Mouse (Mus musculus) midbrain, embryonic 14.5 days (tissue): ENCODE results near the gene Tbcel. TPM values are rescaled to one million over a fixed set of nuclear protein-coding genes. Genes with fewer than 3 reads are reported as not detected.

Experiments used
- ATAC-seq: fragments of 200-750 bp; cut with Nextera tagmentation; 2 replicates; pipeline ENCODE4 v1.8.0; 2017; ENCODE audit warnings: moderate number of reproducible peaks, moderate library complexity; ENCODE audit not compliant: low FRiP score, low TSS enrichment
- DNase-seq: peaks from one replicate; pipeline ENCODE4 v3.0.0-alpha.2; 2015
- H3K27ac ChIP-seq: fragments of 300-500 bp; sonication (generic); replicated peaks from 2 replicates; pipeline ENCODE4 v1.5.1; 2014; ENCODE audit warnings: mild to moderate bottlenecking, low read depth, low read length, moderate library complexity
- H3K27me3 ChIP-seq: fragments of 300-500 bp; sonication (generic); 2 replicates; pipeline ENCODE4 v1.6.1; 2014; ENCODE audit warnings: low read length, control low read depth, mixed read lengths; ENCODE audit not compliant: control insufficient read depth, insufficient read depth
- H3K36me3 ChIP-seq: fragments of 300-500 bp; sonication (generic); 2 replicates; pipeline ENCODE4 v1.6.1; 2014; ENCODE audit warnings: low read length, control low read depth; ENCODE audit not compliant: control insufficient read depth, insufficient read depth
- H3K4me1 ChIP-seq: fragments of 300-500 bp; sonication (generic); 2 replicates; pipeline ENCODE4 v1.6.1; 2014; ENCODE audit warnings: mild to moderate bottlenecking, antibody characterized with exemption, low read length, control low read depth; ENCODE audit not compliant: control insufficient read depth, insufficient read depth
- H3K4me2 ChIP-seq: fragments of 300-500 bp; sonication (generic); 2 replicates; pipeline ENCODE4 v1.6.1; 2014; ENCODE audit warnings: mild to moderate bottlenecking, low read length, moderate library complexity
- H3K4me3 ChIP-seq: fragments of 300-500 bp; sonication (generic); replicated peaks from 2 replicates; pipeline ENCODE4 v1.5.1; 2014; ENCODE audit warnings: low read depth, low read length
- H3K9ac ChIP-seq: fragments of 300-500 bp; sonication (generic); replicated peaks from 2 replicates; pipeline ENCODE4 v1.6.1; 2014; ENCODE audit warnings: mild to moderate bottlenecking, low read length, moderate library complexity
- H3K9me3 ChIP-seq: fragments of 300-500 bp; sonication (generic); 2 replicates; pipeline ENCODE4 v1.6.1; 2016; ENCODE audit warnings: low read length, control low read depth, mixed read lengths; ENCODE audit not compliant: control insufficient read depth
- WGBS: fragments of 180-500 bp; shearing (Covaris S2); extraction: QIAGEN DNeasy Blood & Tissue Kit; methylation state at CpG from one replicate; pipeline ENCODE4 v1.1.7; 2014; 5-methylcytosine and 5-hydroxymethylcytosine counted together
- microRNA-seq: library from miRNA; unstranded; fragments of <30 nt; microRNA quantifications from one replicate; pipeline ENCODE4, GENCODE M21; 2016
- polyA plus RNA-seq: library from polyadenylated mRNA; unstranded; fragments of >200 nt; fragmentation: Nextera tagmentation; extraction: Ambion mirVana; gene quantifications from 2 replicates; pipeline ENCODE4 v1.2.1, GENCODE M21; 2014

Tbcel gene
- polyA plus RNA-seq, 1 experiment from 2014 or later: 6.6 TPM

GRCm38 (mm10) chr9:42382628-42383347 is 124.8 kb downstream of the Tbcel start:
- DNase-seq (no peak), ATAC-seq (peak; percentile 58; the same call in 1 of the 2 replicates)
- WGBS: 68% methylated on average over 8 of the region's 8 CpGs
- H3K9me3 ChIP-seq: no peaks in the 10 kb centered on the region; the same call in 1 of the 2 replicates
- H3K4me1 ChIP-seq: 0 out of 2 replicates have a peak, but pooled peaks cover 6% of the 10 kb centered on the region
- H3K36me3 ChIP-seq: no peaks in the 10 kb centered on the region
- H3K4me3 ChIP-seq: no peak overlapping the region
- H3K27ac ChIP-seq: no peak overlapping the region
- no peaks in the 10 kb centered on the region for H3K27me3 ChIP-seq
- no peak overlapping the region for H3K9ac ChIP-seq
- no peak overlapping the region for H3K4me2 ChIP-seq

- H3K9ac ChIP-seq: no peak overlapping the region
- H3K4me2 ChIP-seq: no peak overlapping the region
- peak overlapping the region; percentile 50; the same call in 1 of the 2 replicates for H3K27ac ChIP-seq
- H3K9me3 ChIP-seq: no peaks in the 10 kb centered on the region; the same call in 1 of the 2 replicates
- ATAC-seq (no peak), DNase-seq (no peak)
- H3K36me3 ChIP-seq: no peaks in the 10 kb centered on the region
- H3K4me3 ChIP-seq: no peak overlapping the region
- no peaks in the 10 kb centered on the region for H3K27me3 ChIP-seq
- whole genome bisulfite sequencing: 36% methylated on average over 5 of the region's 5 CpGs
- 0 out of 2 replicates have a peak, but pooled peaks cover 6% of the 10 kb centered on the region for H3K4me1 ChIP-seq
Measured at GRCm38 (mm10) chr9:42382063-42382462, 125.5 kb downstream of the Tbcel start.

- Histone ChIP-seq H3K4me3 (no peak overlapping the region), H3K9ac (no peak overlapping the region), H3K36me3 (no peaks in the 10 kb centered on the region), H3K27ac (no peak overlapping the region), H3K4me2 (no peak overlapping the region), H3K27me3 (no peaks in the 10 kb centered on the region), H3K9me3 (no peaks in the 10 kb centered on the region; the same call in 1 of the 2 replicates), H3K4me1 (0 out of 2 replicates have a peak, but pooled peaks cover 3% of the 10 kb centered on the region)
- WGBS: 93% methylated on average over 4 of the region's 4 CpGs
- DNase-seq (no peak), ATAC-seq (no peak)
Measured at GRCm38 (mm10) chr9:42378071-42378470, 129.5 kb downstream of the Tbcel start.

DNA sequence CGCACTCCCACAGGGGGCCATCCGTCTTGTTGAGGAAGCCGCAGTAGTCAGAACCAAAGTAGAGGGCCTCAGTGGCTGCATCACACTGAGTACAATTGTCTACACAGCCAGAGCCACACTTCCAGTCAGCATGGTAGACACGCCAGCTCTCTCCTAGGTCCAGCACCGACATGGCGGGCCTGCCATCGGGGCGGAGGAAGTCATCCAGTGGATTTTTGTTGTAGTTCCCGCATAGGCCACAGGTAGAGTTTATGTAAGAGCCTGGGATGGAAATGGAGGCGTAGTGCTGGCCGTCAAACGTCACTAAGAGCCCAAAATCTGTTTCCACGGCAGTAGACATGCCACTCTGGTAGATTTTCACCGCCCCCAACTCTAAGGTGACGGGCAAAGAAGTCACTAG is 130.0 kb downstream of the Tbcel start:
- Histone ChIP-seq H3K27ac (no peak overlapping the region), H3K27me3 (no peaks in the 10 kb centered on the region), H3K4me3 (no peak overlapping the region), H3K9ac (no peak overlapping the region), H3K4me2 (no peak overlapping the region), H3K36me3 (no peaks in the 10 kb centered on the region), H3K4me1 (0 out of 2 replicates have a peak, but pooled peaks cover 3% of the 10 kb centered on the region), H3K9me3 (no peaks in the 10 kb centered on the region; the same call in 1 of the 2 replicates)
- WGBS: 94% methylated on average over 15 of the region's 15 CpGs
- no peak for DNase-seq
- ATAC-seq: no peak

DNA sequence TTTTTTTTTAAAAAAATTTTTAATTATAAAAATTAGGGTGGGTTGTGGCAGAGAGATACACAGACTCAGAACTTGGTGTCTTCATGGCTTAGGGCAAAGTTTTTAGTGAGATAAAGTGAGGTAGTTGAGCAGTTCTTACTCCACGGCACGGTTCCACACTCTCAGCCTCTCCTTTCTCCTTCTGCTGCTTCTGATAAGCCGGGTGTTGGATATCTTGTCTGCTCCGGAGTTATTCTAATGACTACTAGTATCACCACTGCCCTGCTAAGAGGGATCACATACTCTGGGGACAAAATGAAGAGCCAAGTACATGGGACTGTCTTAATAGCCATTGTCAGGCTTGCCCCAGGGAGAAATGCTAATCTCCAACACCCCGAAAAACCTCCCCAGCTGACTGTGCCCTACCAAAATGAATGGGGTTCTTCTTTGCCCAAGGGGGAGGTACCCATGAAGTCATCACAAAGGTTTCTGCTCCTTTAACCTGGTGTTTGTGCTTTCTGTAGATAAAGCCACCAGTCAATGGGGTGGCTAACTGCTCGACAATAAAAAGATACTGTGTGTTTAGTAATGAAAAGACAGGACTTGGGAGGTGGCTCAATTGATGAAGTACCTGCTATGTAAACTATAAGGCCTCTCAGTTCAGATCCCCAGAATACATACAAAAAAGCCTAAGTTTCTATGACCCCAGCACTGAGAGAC is 135.8 kb downstream of the Tbcel start:
- no peaks in the 10 kb centered on the region for H3K9me3 ChIP-seq
- H3K27me3 ChIP-seq: no peaks in the 10 kb centered on the region
- no peak for ATAC-seq
- H3K36me3 ChIP-seq: no peaks in the 10 kb centered on the region
- H3K4me2 ChIP-seq: no peak overlapping the region
- WGBS: 79% methylated on average over 6 of the region's 6 CpGs
- H3K4me1 ChIP-seq: no peaks in the 10 kb centered on the region
- H3K9ac ChIP-seq: no peak overlapping the region
- H3K27ac ChIP-seq: no peak overlapping the region
- DNase-seq: no peak
- H3K4me3 ChIP-seq: no peak overlapping the region

Small RNAs within 50 kb of the gene (microRNA-seq; reads per million reads assigned to microRNA genes)
- not detected for gene Gm44311

Other genes with a start within 250 kb of the Tbcel start
- gene Sc5d, start 243.6 kb downstream of the Tbcel start, polyA plus RNA-seq: 71.8 and 76.3 TPM in 2 replicates
- 0.26 and 0.81 TPM in 2 replicates for gene Tecta, start 107.9 kb downstream of the Tbcel start, polyA plus RNA-seq